Mouse (Mus musculus) cortical plate, adult 2 months (tissue): ENCODE data around the gene Hoxd10.

ENCODE experiments used
- CTCF ChIP-seq: fragments of 200-500 bp; IDR thresholded peaks from 2 replicates; pipeline ENCODE4 v1.5.1; 2011; ENCODE audit warnings: mild to moderate bottlenecking, control low read depth, low read length; ENCODE audit not compliant: insufficient read depth; ENCODE audit errors: extremely low read depth
- POLR2A ChIP-seq: fragments of 200-500 bp; IDR thresholded peaks from 2 replicates; pipeline ENCODE4 v1.6.1; 2011; ENCODE audit warnings: mild to moderate bottlenecking, low read length, control low read depth; ENCODE audit not compliant: insufficient read depth; ENCODE audit errors: extremely low read depth

- no peak for TF ChIP-seq CTCF
- TF ChIP-seq POLR2A, result no peak
Measured at GRCm38 (mm10) chr2:74653781-74654535, 37.8 kb upstream of the Hoxd10 start.
